Mouse (Mus musculus) lung, embryonic 14.5 days (tissue): ENCODE results near the gene Gm5617. TPM values are rescaled to one million over a fixed set of nuclear protein-coding genes. Genes with fewer than 3 reads are reported as not detected.
"Not testable (repeated sequence)": the region's sequence is repeated elsewhere in the genome, so short reads cannot be mapped to it uniquely, and the experiment has no call there.

Source experiments
- ATAC-seq: fragments of 200-750 bp; cut with Nextera tagmentation; 2 replicates; pipeline ENCODE4 v1.8.0; 2017; ENCODE audit warnings: mild to moderate bottlenecking, moderate TSS enrichment, moderate library complexity; ENCODE audit not compliant: insufficient read depth
- DNase-seq: peaks from one replicate; pipeline ENCODE4 v3.0.0-alpha.2; 2015
- H3K27ac ChIP-seq: fragments of 300-500 bp; sonication (generic); 2 replicates; pipeline ENCODE4 v1.5.1; 2014; ENCODE audit warnings: low read depth, mild to moderate bottlenecking, moderate library complexity
- H3K27me3 ChIP-seq: fragments of 300-500 bp; sonication (generic); 2 replicates; pipeline ENCODE4 v1.6.1; 2014; ENCODE audit warnings: low read length, control low read depth; ENCODE audit not compliant: insufficient read depth
- H3K36me3 ChIP-seq: fragments of 300-500 bp; sonication (generic); 2 replicates; pipeline ENCODE4 v1.6.1; 2014; ENCODE audit warnings: control low read depth; ENCODE audit not compliant: insufficient read depth
- H3K4me1 ChIP-seq: fragments of 300-500 bp; sonication (generic); 2 replicates; pipeline ENCODE4 v1.6.1; 2014; ENCODE audit warnings: antibody characterized with exemption, control low read depth; ENCODE audit not compliant: insufficient read depth
- H3K4me2 ChIP-seq: fragments of 300-500 bp; sonication (generic); 2 replicates; pipeline ENCODE4 v1.6.1; 2014; ENCODE audit warnings: mild to moderate bottlenecking
- H3K4me3 ChIP-seq: fragments of 300-500 bp; sonication (generic); 2 replicates; pipeline ENCODE4 v1.5.1; 2014; ENCODE audit warnings: low read depth, low read length
- H3K9ac ChIP-seq: fragments of 300-500 bp; sonication (generic); 2 replicates; pipeline ENCODE4 v1.6.1; 2014
- H3K9me3 ChIP-seq: fragments of 300-500 bp; sonication (generic); 2 replicates; pipeline ENCODE4 v1.6.1; 2016; ENCODE audit warnings: low read depth, low read length, control low read depth
- CTCF ChIP-seq: IDR thresholded peaks from 2 replicates; pipeline ENCODE4 v1.5.1; 2016; ENCODE audit warnings: antibody characterized with exemption, low read depth
- WGBS: fragments of 180-500 bp; shearing (Covaris S2); extraction: QIAGEN DNeasy Blood & Tissue Kit; methylation state at CpG from one replicate; pipeline ENCODE4 v1.1.7; 2014; 5-methylcytosine and 5-hydroxymethylcytosine counted together
- polyA plus RNA-seq: library from polyadenylated mRNA; unstranded; fragments of >200 nt; fragmentation: Nextera tagmentation; extraction: Ambion mirVana; gene quantifications from 2 replicates; pipeline ENCODE4 v1.2.1, GENCODE M21; 2014

Gene Gm5617
- polyA plus RNA-seq, 1 experiment from 2014 or later, result 22.9 TPM

DNA sequence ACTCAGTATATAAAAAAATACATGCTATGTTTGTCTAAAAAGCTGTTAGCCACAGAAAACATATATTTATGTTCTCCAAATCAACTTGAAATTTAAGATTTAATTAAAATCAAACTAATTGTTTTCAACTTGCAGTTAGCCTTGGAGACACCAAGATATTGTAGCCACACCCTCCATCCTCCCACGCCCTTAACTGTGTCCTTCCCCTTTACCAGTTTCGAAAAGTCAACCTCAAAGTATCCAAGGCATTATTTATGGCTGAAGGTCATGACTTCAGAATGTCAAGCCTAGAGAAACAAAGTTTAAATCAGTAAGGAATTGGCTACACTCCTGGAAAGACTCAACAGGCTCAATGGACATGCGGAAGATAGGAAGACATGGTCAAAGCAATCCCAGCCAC is 33.7 kb upstream of the Gm5617 start:
- Histone ChIP-seq H3K4me3 (no peak overlapping the region), H3K27me3 (no peaks in the 10 kb centered on the region), H3K9me3 (no peaks in the 10 kb centered on the region), H3K27ac (no peak overlapping the region), H3K9ac (no peak overlapping the region), H3K36me3 (no peaks in the 10 kb centered on the region), H3K4me1 (no peaks in the 10 kb centered on the region), H3K4me2 (no peak overlapping the region)
- TF ChIP-seq CTCF, result no peak
- no peak for DNase-seq
- no peak for ATAC-seq
- WGBS, result 86% methylated on average over 3 of the region's 3 CpGs

GRCm38 (mm10) chr9:48465671-48466070 is 29.6 kb upstream of the Gm5617 start:
- peak; percentile 47 for TF ChIP-seq CTCF
- Histone ChIP-seq H3K4me3 (no peak overlapping the region), H3K36me3 (peaks cover 21% of the 10 kb centered on the region), H3K27me3 (no peaks in the 10 kb centered on the region), H3K9me3 (no peaks in the 10 kb centered on the region), H3K4me2 (no peak overlapping the region), H3K27ac (no peak overlapping the region), H3K9ac (no peak overlapping the region), H3K4me1 (no peaks in the 10 kb centered on the region)
- DNase-seq, result peak; percentile 16
- 96% methylated on average over 3 of the region's 3 CpGs for WGBS
- no peak for ATAC-seq

- Histone ChIP-seq H3K4me1 (no peaks in the 10 kb centered on the region), H3K36me3 (peaks cover 29% of the 10 kb centered on the region), H3K4me2 (no peak overlapping the region), H3K9me3 (no peaks in the 10 kb centered on the region), H3K27me3 (no peaks in the 10 kb centered on the region), H3K9ac (no peak overlapping the region), H3K4me3 (no peak overlapping the region), H3K27ac (no peak overlapping the region)
- ATAC-seq (no peak), DNase-seq (peak; percentile 79)
- peak; percentile 87 for TF ChIP-seq CTCF
- WGBS, result 61% methylated on average over 3 of the region's 3 CpGs
These were observed 28.4 kb upstream of the Gm5617 start for GRCm38 (mm10) chr9:48466804-48467203.

- peaks cover 29% of the 10 kb centered on the region for H3K36me3 ChIP-seq
- ATAC-seq, result not testable (repeated sequence)
These were observed 27.8 kb upstream of the Gm5617 start for GRCm38 (mm10) chr9:48467471-48467870.

DNA sequence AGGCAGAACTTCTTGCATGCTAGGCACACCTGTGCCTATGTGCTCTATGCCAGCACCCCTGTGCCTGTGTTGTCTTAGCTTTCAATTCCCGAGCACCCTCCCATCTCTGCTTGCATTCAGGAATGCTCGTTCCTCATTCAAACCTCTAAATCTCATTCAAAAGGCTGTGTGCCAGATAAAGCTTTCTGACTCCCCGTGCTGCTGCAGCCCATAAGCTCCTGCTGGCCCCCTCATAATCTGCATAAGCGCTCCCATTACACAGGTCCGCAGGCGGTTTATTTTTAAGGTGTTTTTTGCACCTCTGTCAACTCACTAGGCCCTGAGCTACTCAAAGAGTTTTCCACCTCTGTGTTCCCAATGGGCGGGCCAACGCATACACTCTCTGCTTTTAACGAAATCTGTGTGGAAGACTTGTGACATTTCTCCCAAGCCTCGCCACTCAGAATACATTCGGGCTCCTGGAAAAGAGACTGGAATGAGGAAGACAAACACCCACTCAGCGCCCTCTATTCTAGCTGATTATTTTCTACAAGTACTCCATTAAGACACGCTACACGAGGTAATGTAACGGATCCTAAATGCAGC is 22.7 kb upstream of the Gm5617 start:
- H3K27ac ChIP-seq, result no peak overlapping the region
- no peak overlapping the region for H3K9ac ChIP-seq
- no peaks in the 10 kb centered on the region for H3K9me3 ChIP-seq
- ATAC-seq (no peak), DNase-seq (no peak)
- 81% methylated on average over 15 of the region's 15 CpGs for WGBS
- H3K27me3 ChIP-seq, result no peaks in the 10 kb centered on the region
- H3K36me3 ChIP-seq, result peaks cover 35% of the 10 kb centered on the region
- no peak overlapping the region for H3K4me3 ChIP-seq
- no peak overlapping the region for H3K4me2 ChIP-seq
- no peaks in the 10 kb centered on the region for H3K4me1 ChIP-seq
- no peak for TF ChIP-seq CTCF

More at GRCm38 (mm10) chr9:48467471-48467870, 27.8 kb upstream of the Gm5617 start:
- H3K4me1 ChIP-seq, H3K27me3 ChIP-seq, H3K27ac ChIP-seq, H3K4me3 ChIP-seq, H3K9ac ChIP-seq, H3K9me3 ChIP-seq, H3K4me2 ChIP-seq, DNase-seq: not testable (repeated sequence)
- WGBS, result 95% methylated on average over 5 of the region's 5 CpGs

DNA sequence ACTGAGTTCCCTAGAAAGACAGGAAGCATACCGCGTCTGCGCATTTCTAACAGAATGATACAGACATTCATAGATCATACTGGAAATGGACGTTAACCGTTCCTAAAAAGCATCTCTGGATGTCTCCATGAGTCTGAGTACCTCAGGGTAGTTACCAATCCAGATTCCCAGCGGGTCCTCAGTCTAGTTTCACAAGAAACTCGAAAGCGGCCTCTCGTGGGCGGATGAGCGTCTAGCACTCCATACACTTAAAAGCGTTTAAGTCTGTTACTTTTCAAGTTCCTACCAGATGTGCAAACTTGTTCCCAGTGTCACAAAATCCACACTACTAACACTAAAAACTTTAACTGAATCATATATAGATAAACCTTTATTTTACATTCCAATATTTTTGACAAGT is 22.1 kb upstream of the Gm5617 start:
- Histone ChIP-seq H3K9ac (no peak overlapping the region), H3K4me2 (no peak overlapping the region), H3K27me3 (no peaks in the 10 kb centered on the region), H3K4me3 (no peak overlapping the region), H3K36me3 (peaks cover 36% of the 10 kb centered on the region; the same call in 1 of the 2 replicates), H3K9me3 (no peaks in the 10 kb centered on the region), H3K27ac (no peak overlapping the region), H3K4me1 (no peaks in the 10 kb centered on the region)
- no peak for TF ChIP-seq CTCF
- 87% methylated on average over 12 of the region's 12 CpGs for WGBS
- ATAC-seq (no peak), DNase-seq (no peak)

GRCm38 (mm10) chr9:48474367-48474766 is 20.9 kb upstream of the Gm5617 start:
- no peak for TF ChIP-seq CTCF
- DNase-seq, result no peak
- Histone ChIP-seq H3K27ac (no peak overlapping the region), H3K36me3 (peaks cover 32% of the 10 kb centered on the region; the same call in 1 of the 2 replicates), H3K9ac (no peak overlapping the region), H3K4me3 (no peak overlapping the region), H3K4me1 (no peaks in the 10 kb centered on the region), H3K9me3 (no peaks in the 10 kb centered on the region), H3K4me2 (no peak overlapping the region), H3K27me3 (no peaks in the 10 kb centered on the region)
- no peak for ATAC-seq
- 91% methylated on average over 9 of the region's 9 CpGs for WGBS
